15 mouse cellular contexts compared by ENCODE assay signal in the genomic region with DNA sequence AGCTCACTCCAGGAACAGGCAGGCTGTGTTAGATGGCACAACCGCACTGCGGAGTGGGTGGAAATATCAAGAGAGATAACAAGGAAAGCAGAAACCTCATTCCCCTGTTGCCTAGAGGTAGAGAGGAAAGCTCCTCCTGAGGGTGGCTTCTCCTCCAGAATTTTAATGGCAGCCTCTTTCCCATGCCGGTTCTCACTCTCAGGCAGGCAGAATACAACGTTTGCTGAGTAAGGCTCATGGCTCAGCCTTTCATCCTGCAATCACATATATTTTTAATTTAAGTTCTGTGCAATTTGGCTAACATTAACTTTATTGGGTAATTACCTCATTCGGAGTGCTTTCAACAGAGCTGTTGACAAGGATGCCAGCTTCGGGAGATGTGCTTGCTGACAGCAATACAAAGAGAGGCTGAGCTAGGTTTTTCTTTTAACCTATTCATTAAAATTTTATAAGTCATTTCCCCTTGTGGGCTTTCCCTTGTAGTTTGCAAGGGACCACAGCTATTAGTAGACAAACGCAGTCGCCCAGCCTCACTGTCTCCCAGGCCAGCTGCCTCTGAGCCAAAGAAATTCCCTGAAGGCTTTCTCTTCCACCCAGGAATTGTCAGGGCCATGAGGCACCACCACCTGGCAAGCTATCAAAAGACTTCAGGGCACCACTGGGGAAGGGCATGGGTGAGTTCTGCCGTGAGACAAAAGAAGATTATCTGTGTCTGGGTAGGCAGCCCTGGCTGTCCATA.
DNase-seq lines count a peak whose midpoint lies in the region; ATAC-seq lines count a peak whose summit lies in the region.
"Had no signal": no experiment of that assay in that cellular context is flagged by ENCODE, and none has a peak within 500 bp of the region (broad histone marks: within the 10 kb centered on the region; RNA-seq: fewer than 3 reads in every experiment).

No protein-coding gene starts in this region.

- no peak overlapping the region for H3K27ac ChIP-seq in forebrain, embryonic 13.5 days
- H3K27ac ChIP-seq in forebrain, embryonic 12.5 days = no peak overlapping the region
- H3K27ac ChIP-seq in forebrain, embryonic 16.5 days (ENCODE audit: low read length) = no peak overlapping the region
- peak overlapping the region; percentile 62 for H3K27ac ChIP-seq in midbrain, embryonic 14.5 days (replicated peaks; ENCODE audit: low read depth, low read length)
- H3K27ac ChIP-seq: kidney, postnatal 0 days had no signal

- H3K36me3 ChIP-seq in forebrain, embryonic 13.5 days (ENCODE audit: poor library complexity, severe bottlenecking) = no peaks in the 10 kb centered on the region
- H3K36me3 ChIP-seq in forebrain, embryonic 12.5 days (replicated peaks) = no peaks in the 10 kb centered on the region
- H3K36me3 ChIP-seq in forebrain, embryonic 16.5 days (ENCODE audit: control insufficient read depth, insufficient read depth) = no peaks in the 10 kb centered on the region
- no peaks in the 10 kb centered on the region for H3K36me3 ChIP-seq in midbrain, embryonic 14.5 days (ENCODE audit: control insufficient read depth, insufficient read depth, low read length)
- H3K36me3 ChIP-seq: G1E had no signal

- H3K9me3 ChIP-seq in forebrain, embryonic 13.5 days (replicated peaks) = no peaks in the 10 kb centered on the region
- no peaks in the 10 kb centered on the region for H3K9me3 ChIP-seq in forebrain, embryonic 12.5 days
- H3K9me3 ChIP-seq in forebrain, embryonic 16.5 days (ENCODE audit: control insufficient read depth, low read length) = no peaks in the 10 kb centered on the region
- no peaks in the 10 kb centered on the region for H3K9me3 ChIP-seq in midbrain, embryonic 14.5 days (ENCODE audit: control insufficient read depth, low read length)
- H3K9me3 ChIP-seq: G1E had no signal

- DNase-seq in Muller cell, postnatal 12 days (ENCODE audit: inconsistent ontology term) = peak; percentile 80
- peak; percentile 64 for DNase-seq in midbrain, embryonic 14.5 days
- no peak for DNase-seq in thymus, postnatal 36 days
- no peak for DNase-seq in thymus, adult 18-20 months
- DNase-seq in urinary bladder, postnatal 10 days (ENCODE audit: low spot score) = no peak
- DNase-seq: B cell, adult 2 months; heart, adult 18-20 months; heart, postnatal 14 days had no signal

- H3K4me2 ChIP-seq in forebrain, embryonic 13.5 days = no peak overlapping the region
- no peak overlapping the region for H3K4me2 ChIP-seq in forebrain, embryonic 12.5 days
- H3K4me2 ChIP-seq in forebrain, embryonic 16.5 days (ENCODE audit: low read length) = no peak overlapping the region
- H3K4me2 ChIP-seq in midbrain, embryonic 14.5 days (ENCODE audit: low read length) = no peak overlapping the region

- WGBS in forebrain, embryonic 13.5 days = 54% methylated on average over 9 of the region's 9 CpGs
- 63% methylated on average over 9 of the region's 9 CpGs for WGBS in forebrain, embryonic 12.5 days
- 34% methylated on average over 9 of the region's 9 CpGs for WGBS in forebrain, embryonic 16.5 days
- WGBS in midbrain, embryonic 14.5 days = 41% methylated on average over 9 of the region's 9 CpGs

- no peaks in the 10 kb centered on the region for H3K27me3 ChIP-seq in forebrain, embryonic 13.5 days
- H3K27me3 ChIP-seq in forebrain, embryonic 12.5 days = no peaks in the 10 kb centered on the region
- no peaks in the 10 kb centered on the region for H3K27me3 ChIP-seq in forebrain, embryonic 16.5 days (replicated peaks; ENCODE audit: control insufficient read depth, insufficient read depth, low read length)
- H3K27me3 ChIP-seq in midbrain, embryonic 14.5 days (ENCODE audit: control insufficient read depth, insufficient read depth, low read length) = no peaks in the 10 kb centered on the region

- ATAC-seq in forebrain, embryonic 13.5 days = peak; percentile 36; the same call in 1 of the 2 replicates
- ATAC-seq in forebrain, embryonic 12.5 days (ENCODE audit: low FRiP score) = no peak
- peak; percentile 58 for ATAC-seq in forebrain, embryonic 16.5 days
- ATAC-seq in midbrain, embryonic 14.5 days (ENCODE audit: low FRiP score, low TSS enrichment) = peak; percentile 74; the same call in 1 of the 2 replicates
- ATAC-seq: activated CD4-positive, CD25-positive, alpha-beta regulatory T cell, adult 4 months; lung, postnatal 0 days had no signal

- H3K4me3 ChIP-seq in forebrain, embryonic 13.5 days = no peak overlapping the region
- no peak overlapping the region for H3K4me3 ChIP-seq in forebrain, embryonic 12.5 days (replicated peaks)
- H3K4me3 ChIP-seq in forebrain, embryonic 16.5 days (replicated peaks; ENCODE audit: low read length) = no peak overlapping the region
- no peak overlapping the region for H3K4me3 ChIP-seq in midbrain, embryonic 14.5 days (replicated peaks; ENCODE audit: low read depth, low read length)

- no peak overlapping the region for H3K9ac ChIP-seq in forebrain, embryonic 13.5 days
- no peak overlapping the region for H3K9ac ChIP-seq in forebrain, embryonic 12.5 days
- no peak overlapping the region for H3K9ac ChIP-seq in forebrain, embryonic 16.5 days (replicated peaks; ENCODE audit: low read depth, low read length)
- H3K9ac ChIP-seq in midbrain, embryonic 14.5 days (replicated peaks; ENCODE audit: low read length) = no peak overlapping the region

- peaks cover 5% of the 10 kb centered on the region for H3K4me1 ChIP-seq in forebrain, embryonic 13.5 days
- 0 out of 2 replicates have a peak, but pooled peaks cover 3% of the 10 kb centered on the region for H3K4me1 ChIP-seq in forebrain, embryonic 12.5 days
- peaks cover 8% of the 10 kb centered on the region for H3K4me1 ChIP-seq in forebrain, embryonic 16.5 days (replicated peaks; ENCODE audit: control insufficient read depth, insufficient read depth, low read length)
- H3K4me1 ChIP-seq in midbrain, embryonic 14.5 days (ENCODE audit: control insufficient read depth, insufficient read depth, low read length) = no peaks in the 10 kb centered on the region

Comparison
In these comparisons a context has a peak if more than half of its experiments do, and no peak if none do; other contexts are left out.
1. DNase-seq: peak in Muller cell, postnatal 12 days (single experiment) and midbrain, embryonic 14.5 days (single experiment); none in thymus, postnatal 36 days (0 of 2), thymus, adult 18-20 months (0 of 2) and urinary bladder, postnatal 10 days (single experiment).